Mouse (Mus musculus) cerebellum, adult (tissue): Measurements from ENCODE around the gene Syne2.

Experiments
- ATAC-seq: cut with Nextera tagmentation; 2 replicates; pipeline ENCODE4 v1.9.2; 2017; ENCODE audit warnings: mild to moderate bottlenecking, moderate library complexity, mixed read lengths; ENCODE audit not compliant: insufficient number of reproducible peaks, low FRiP score, low TSS enrichment

Gene Syne2

GRCm38 (mm10) chr12:75826699-75827353 is 8.9 kb downstream of the Syne2 start:
- ATAC-seq: no peak

GRCm38 (mm10) chr12:75827751-75828150 is 9.8 kb downstream of the Syne2 start:
- ATAC-seq: no peak

GRCm38 (mm10) chr12:75829616-75830015 is 11.7 kb downstream of the Syne2 start:
- ATAC-seq: no peak

GRCm38 (mm10) chr12:75833149-75833959 is 15.4 kb downstream of the Syne2 start:
- no peak for ATAC-seq

- ATAC-seq: no peak
Observed at GRCm38 (mm10) chr12:75833960-75834729, 16.2 kb downstream of the Syne2 start.

GRCm38 (mm10) chr12:75836524-75836962 is 18.6 kb downstream of the Syne2 start:
- no peak for ATAC-seq

- ATAC-seq: no peak
Observed at GRCm38 (mm10) chr12:75837462-75837861, 19.5 kb downstream of the Syne2 start.

- ATAC-seq: no peak
Observed at GRCm38 (mm10) chr12:75839083-75839736, 21.3 kb downstream of the Syne2 start.

- ATAC-seq: no peak
Observed at GRCm38 (mm10) chr12:75841183-75841582, 23.2 kb downstream of the Syne2 start.

- no peak for ATAC-seq
Observed at GRCm38 (mm10) chr12:75844311-75844710, 26.4 kb downstream of the Syne2 start.

- ATAC-seq: no peak
Observed at GRCm38 (mm10) chr12:75845070-75845469, 27.1 kb downstream of the Syne2 start.

GRCm38 (mm10) chr12:75846513-75846912 is 28.6 kb downstream of the Syne2 start:
- no peak for ATAC-seq

- no peak for ATAC-seq
Observed at GRCm38 (mm10) chr12:75850205-75850604, 32.3 kb downstream of the Syne2 start.

- no peak for ATAC-seq
Observed at GRCm38 (mm10) chr12:75851481-75851880, 33.5 kb downstream of the Syne2 start.

- ATAC-seq: no peak
Observed at GRCm38 (mm10) chr12:75852384-75852783, 34.5 kb downstream of the Syne2 start.

GRCm38 (mm10) chr12:75853559-75853958 is 35.6 kb downstream of the Syne2 start:
- ATAC-seq: no peak

GRCm38 (mm10) chr12:75855051-75855453 is 37.1 kb downstream of the Syne2 start:
- no peak for ATAC-seq

- no peak for ATAC-seq
Observed at GRCm38 (mm10) chr12:75855621-75856020, 37.7 kb downstream of the Syne2 start.

- no peak for ATAC-seq
Observed at GRCm38 (mm10) chr12:75856096-75856868, 38.3 kb downstream of the Syne2 start.

- ATAC-seq: no peak
Observed at GRCm38 (mm10) chr12:75859936-75860335, 42.0 kb downstream of the Syne2 start.
